Mouse (Mus musculus) bone marrow macrophage, adult 2 months (primary cell): Measurements from ENCODE around the gene Fbxl3. TPM values are rescaled to one million over a fixed set of nuclear protein-coding genes. Genes with fewer than 3 reads are reported as not detected.

Source experiments
- H3K27ac ChIP-seq: 2 replicates; pipeline ENCODE4 v1.5.1; 2012; ENCODE audit warnings: low read depth, low read length; ENCODE audit not compliant: insufficient read depth
- H3K4me1 ChIP-seq: 2 replicates; pipeline ENCODE4 v1.6.1; 2012; ENCODE audit warnings: low read length; ENCODE audit not compliant: control insufficient read depth, insufficient read depth
- H3K4me3 ChIP-seq: 2 replicates; pipeline ENCODE4 v1.5.1; 2012; ENCODE audit warnings: mild to moderate bottlenecking, low read length, moderate library complexity; ENCODE audit not compliant: insufficient read depth
- CTCF ChIP-seq: IDR thresholded peaks from 2 replicates; pipeline ENCODE4 v1.5.1; 2012; ENCODE audit warnings: low read depth, mild to moderate bottlenecking, low read length, moderate library complexity
- POLR2A ChIP-seq: IDR thresholded peaks from 2 replicates; pipeline ENCODE4 v1.6.1; 2012; ENCODE audit warnings: mild to moderate bottlenecking, low read depth, low read length, borderline replicate concordance
- polyA plus RNA-seq: library from polyadenylated mRNA; stranded (reverse); fragments of >200 nt; gene quantifications from 2 replicates; pipeline ENCODE4 v1.2.4, GENCODE M21; 2012; ENCODE audit not compliant: missing spikeins, insufficient read depth, insufficient read length

Fbxl3 gene
- polyA plus RNA-seq, 1 experiment = 80.2 TPM

- peaks cover 45% of the 10 kb centered on the region for H3K4me1 ChIP-seq
- TF ChIP-seq POLR2A (no peak), CTCF (no peak)
- no peak overlapping the region for H3K4me3 ChIP-seq
- H3K27ac ChIP-seq = no peak overlapping the region
Observed at GRCm38 (mm10) chr14:103048292-103049086, 50.9 kb downstream of the Fbxl3 start.

GRCm38 (mm10) chr14:103046677-103047076 lies 52.7 kb downstream of the Fbxl3 start, which contains the start of gene Acod1:
TSS of gene Acod1 (plus strand) at chr14:103046977.
- peak within 1 kb of the TSS; percentile 10; the same call in 1 of the 2 replicates for H3K4me3 ChIP-seq
- peaks cover 50% of the 10 kb centered on the region for H3K4me1 ChIP-seq
- TF ChIP-seq CTCF (no peak), POLR2A (no peak)
- H3K27ac ChIP-seq = peak within 1 kb of the TSS; percentile 15

DNA sequence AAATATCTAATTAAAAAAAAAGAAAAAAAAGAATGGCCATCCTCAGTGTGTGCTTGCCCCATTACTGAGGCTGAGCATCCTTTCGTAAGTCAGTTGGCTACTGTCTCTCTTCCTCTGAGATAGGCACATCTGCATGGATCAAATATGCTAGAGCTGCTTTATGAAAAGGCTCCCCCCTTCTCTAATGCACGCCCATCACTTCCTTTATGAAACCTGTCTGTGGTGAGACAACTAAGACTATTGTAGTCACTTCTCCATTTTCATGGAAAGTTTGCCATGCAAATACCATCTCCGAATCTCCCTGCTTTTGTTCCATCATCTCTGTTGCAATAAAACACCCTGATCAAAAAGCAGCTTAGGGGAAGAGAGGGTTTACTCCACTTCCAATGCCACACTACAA lies 62.4 kb downstream of the Fbxl3 start:
- Histone ChIP-seq H3K4me1 (peaks cover 44% of the 10 kb centered on the region), H3K27ac (peak overlapping the region; percentile 72), H3K4me3 (no peak overlapping the region)
- TF ChIP-seq POLR2A (no peak), CTCF (no peak)

DNA sequence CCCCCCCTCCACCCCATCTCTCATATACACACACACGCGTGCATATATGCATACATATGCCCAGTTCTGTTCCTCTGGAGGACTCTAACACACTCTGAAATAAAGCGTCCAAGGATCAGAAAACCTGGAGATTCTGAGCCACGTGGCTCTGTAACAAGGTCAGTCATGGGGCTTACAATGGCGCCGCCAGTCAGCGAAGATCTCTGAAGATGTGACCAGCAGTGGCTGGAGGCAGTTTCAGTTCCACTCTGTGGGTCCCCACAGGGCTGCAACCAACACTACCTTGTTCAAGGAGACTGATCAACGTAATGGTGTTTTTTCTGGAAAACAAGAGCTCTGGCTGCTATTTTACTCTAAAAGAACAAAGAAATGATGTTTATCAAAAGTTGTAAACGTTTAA lies 65.3 kb downstream of the Fbxl3 start:
- Histone ChIP-seq H3K27ac (peak overlapping the region; percentile 94), H3K4me3 (no peak overlapping the region), H3K4me1 (peaks cover 40% of the 10 kb centered on the region)
- TF ChIP-seq CTCF = no peak
- no peak for TF ChIP-seq POLR2A

- peaks cover 37% of the 10 kb centered on the region for H3K4me1 ChIP-seq
- peak overlapping the region; percentile 53 for H3K4me3 ChIP-seq
- peak overlapping the region; percentile 94 for H3K27ac ChIP-seq
- no peak for TF ChIP-seq CTCF
- TF ChIP-seq POLR2A = no peak
Observed at GRCm38 (mm10) chr14:103033271-103033823, 66.0 kb downstream of the Fbxl3 start.

Other genes with a start within 250 kb of the Fbxl3 start
- gene Kctd12, start 116.9 kb downstream of the Fbxl3 start, polyA plus RNA-seq = 131 TPM in 2 replicates
- 1.6 and 1.9 TPM in 2 replicates for gene Acod1, start 52.6 kb downstream of the Fbxl3 start, polyA plus RNA-seq
- 53.5 and 58.2 TPM in 2 replicates for gene Cln5, start 29.4 kb downstream of the Fbxl3 start, polyA plus RNA-seq
- gene Mycbp2, start 247.2 kb upstream of the Fbxl3 start, polyA plus RNA-seq = 52.4 and 56.8 TPM in 2 replicates